Mouse (Mus musculus): ENCODE results near the gene Ebf1.

DNA sequence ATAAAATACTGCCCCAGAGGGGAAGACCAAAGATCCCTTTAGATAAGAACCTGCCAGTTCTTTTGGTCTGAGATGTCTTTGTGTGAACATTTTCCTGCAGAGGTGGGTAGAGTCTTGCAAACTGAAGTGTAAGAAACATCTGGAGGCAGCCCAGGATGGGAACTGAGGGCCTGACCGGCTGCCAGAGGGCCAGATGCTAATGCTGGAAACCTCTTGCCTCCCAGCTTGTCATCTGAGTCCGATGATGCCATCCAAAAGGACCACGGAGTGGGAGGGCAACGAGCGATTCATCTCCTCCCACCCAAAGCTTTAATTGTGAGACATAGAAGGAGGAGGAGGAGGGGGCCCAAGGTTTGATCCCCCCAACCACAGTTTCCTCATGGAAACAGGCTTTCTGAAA, 197.7 kb downstream of the Ebf1 start:
- TF ChIP-seq TAL1 (IDR thresholded peaks at IDR 0.05; ENCODE audit: low read length) (no peak), GATA1 (IDR thresholded peaks at IDR 0.05; ENCODE audit: low read length) (no peak)

Data from erythroblast, embryonic 14.5 days (primary cell).